Mouse (Mus musculus): ENCODE measurements around the gene Olfr1424. TPM values are rescaled to one million over a fixed set of nuclear protein-coding genes. Genes with fewer than 3 reads are reported as not detected.

Gene Olfr1424
- polyA plus RNA-seq, 1 experiment from 2014 or later: not detected

- Histone ChIP-seq H3K9me3 (ENCODE audit: low read length) (no peaks in the 10 kb centered on the region), H3K4me1 (ENCODE audit: insufficient read depth, low read depth, low read length) (peaks cover 4% of the 10 kb centered on the region; the same call in 1 of the 2 replicates), H3K9ac (replicated peaks; ENCODE audit: low read depth) (peak overlapping the region; percentile 43; the same call in 1 of the 2 replicates), H3K4me3 (ENCODE audit: low read depth, low read length) (peak overlapping the region; percentile 58), H3K4me2 (replicated peaks; ENCODE audit: low read depth, low read length) (peak overlapping the region; percentile 67), H3K27me3 (replicated peaks; ENCODE audit: insufficient read depth, low read length) (no peaks in the 10 kb centered on the region), H3K27ac (ENCODE audit: low read length) (peak overlapping the region; percentile 85), H3K36me3 (ENCODE audit: insufficient read depth, low read length) (no peaks in the 10 kb centered on the region)
- TF ChIP-seq EP300 (IDR thresholded peaks at IDR 0.05): no peak
- TF ChIP-seq CTCF (IDR thresholded peaks at IDR 0.05): no peak
- WGBS: 2% methylated on average over 24 of the region's 24 CpGs
- ATAC-seq (no peak), DNase-seq (ENCODE audit: low spot score) (peak; percentile 80)
Observed at GRCm38 (mm10) chr19:12009501-12010280, 52.8 kb downstream of the Olfr1424 start.

Other genes with a start within 250 kb of the Olfr1424 start
- gene Stx3, start 243.3 kb downstream of the Olfr1424 start, polyA plus RNA-seq (2015; fragmentation: Nextera tagmentation; extraction: Ambion mirVana): 39.7 and 42.6 TPM in 2 replicates
- 0.08 and 0.14 TPM in 2 replicates for gene Olfr1417, start 223.5 kb downstream of the Olfr1424 start, polyA plus RNA-seq (2015; fragmentation: Nextera tagmentation; extraction: Ambion mirVana)
- not detected in 2 replicates for gene Olfr1418, start 201.6 kb downstream of the Olfr1424 start, polyA plus RNA-seq (2015; fragmentation: Nextera tagmentation; extraction: Ambion mirVana)
- gene Olfr1419, start 187.6 kb downstream of the Olfr1424 start, polyA plus RNA-seq (2015; fragmentation: Nextera tagmentation; extraction: Ambion mirVana): not detected in 2 replicates
- gene Olfr1420, start 176.1 kb downstream of the Olfr1424 start, polyA plus RNA-seq (2015; fragmentation: Nextera tagmentation; extraction: Ambion mirVana): 0.12 and 0.15 TPM in 2 replicates
- 9.2 and 9.4 TPM in 2 replicates for gene Patl1, start 150.3 kb downstream of the Olfr1424 start, polyA plus RNA-seq (2015; fragmentation: Nextera tagmentation; extraction: Ambion mirVana)
- 4.6 and 5.2 TPM in 2 replicates for gene Osbp, start 96.7 kb downstream of the Olfr1424 start, polyA plus RNA-seq (2015; fragmentation: Nextera tagmentation; extraction: Ambion mirVana)
- gene Olfr1423, start 21.4 kb downstream of the Olfr1424 start, polyA plus RNA-seq (2015; fragmentation: Nextera tagmentation; extraction: Ambion mirVana): not detected in 2 replicates
- gene Olfr1425, start 15.0 kb upstream of the Olfr1424 start, polyA plus RNA-seq (2015; fragmentation: Nextera tagmentation; extraction: Ambion mirVana): not detected in 2 replicates
- not detected in 2 replicates for gene Olfr1426, start 29.3 kb upstream of the Olfr1424 start, polyA plus RNA-seq (2015; fragmentation: Nextera tagmentation; extraction: Ambion mirVana)
- not detected in 2 replicates for gene Olfr1427, start 40.7 kb upstream of the Olfr1424 start, polyA plus RNA-seq (2015; fragmentation: Nextera tagmentation; extraction: Ambion mirVana)
- gene Olfr1428, start 53.2 kb upstream of the Olfr1424 start, polyA plus RNA-seq (2015; fragmentation: Nextera tagmentation; extraction: Ambion mirVana): not detected in 2 replicates
- not detected in 2 replicates for gene Olfr76, start 60.5 kb upstream of the Olfr1424 start, polyA plus RNA-seq (2015; fragmentation: Nextera tagmentation; extraction: Ambion mirVana)
- gene Olfr1555-ps1, start 107.4 kb upstream of the Olfr1424 start, polyA plus RNA-seq (2015; fragmentation: Nextera tagmentation; extraction: Ambion mirVana): not detected in 2 replicates
- gene Olfr1431, start 138.0 kb upstream of the Olfr1424 start, polyA plus RNA-seq (2015; fragmentation: Nextera tagmentation; extraction: Ambion mirVana): not detected in 2 replicates
- gene Olfr1432, start 169.9 kb upstream of the Olfr1424 start, polyA plus RNA-seq (2015; fragmentation: Nextera tagmentation; extraction: Ambion mirVana): not detected in 2 replicates
- gene Olfr262, start 179.0 kb upstream of the Olfr1424 start, polyA plus RNA-seq (2015; fragmentation: Nextera tagmentation; extraction: Ambion mirVana): not detected in 2 replicates
- not detected in 2 replicates for gene Olfr235, start 198.3 kb upstream of the Olfr1424 start, polyA plus RNA-seq (2015; fragmentation: Nextera tagmentation; extraction: Ambion mirVana)
- gene Olfr1434, start 217.2 kb upstream of the Olfr1424 start, polyA plus RNA-seq (2015; fragmentation: Nextera tagmentation; extraction: Ambion mirVana): not detected in 2 replicates
- gene Olfr1436, start 236.4 kb upstream of the Olfr1424 start, polyA plus RNA-seq (2015; fragmentation: Nextera tagmentation; extraction: Ambion mirVana): not detected in 2 replicates